Mouse (Mus musculus) forebrain, embryonic 16.5 days (tissue): Measurements from ENCODE around the gene Kif1bp. TPM values are rescaled to one million over a fixed set of nuclear protein-coding genes. Genes with fewer than 3 reads are reported as not detected.

Source experiments
- ATAC-seq: fragments of 200-750 bp; cut with Nextera tagmentation; 2 replicates; pipeline ENCODE4 v1.8.0; 2017; ENCODE audit warnings: mild to moderate bottlenecking, moderate library complexity
- H3K27ac ChIP-seq: fragments of 300-500 bp; sonication (generic); 2 replicates; pipeline ENCODE4 v1.5.1; 2014; ENCODE audit warnings: low read length, control low read depth
- H3K27me3 ChIP-seq: fragments of 300-500 bp; sonication (generic); replicated peaks from 2 replicates; pipeline ENCODE4 v1.6.1; 2014; ENCODE audit warnings: low read length; ENCODE audit not compliant: control insufficient read depth, insufficient read depth
- H3K36me3 ChIP-seq: fragments of 300-500 bp; sonication (generic); 2 replicates; pipeline ENCODE4 v1.6.1; 2014; ENCODE audit not compliant: control insufficient read depth, insufficient read depth
- H3K4me1 ChIP-seq: fragments of 300-500 bp; sonication (generic); replicated peaks from 2 replicates; pipeline ENCODE4 v1.6.1; 2014; ENCODE audit warnings: low read length; ENCODE audit not compliant: control insufficient read depth, insufficient read depth
- H3K4me2 ChIP-seq: fragments of 300-500 bp; sonication (generic); 2 replicates; pipeline ENCODE4 v1.6.1; 2014; ENCODE audit warnings: mild to moderate bottlenecking, low read length, control low read depth
- H3K4me3 ChIP-seq: fragments of 300-500 bp; sonication (generic); replicated peaks from 2 replicates; pipeline ENCODE4 v1.5.1; 2014; ENCODE audit warnings: mild to moderate bottlenecking, low read length, control low read depth
- H3K9ac ChIP-seq: fragments of 300-500 bp; sonication (generic); replicated peaks from 2 replicates; pipeline ENCODE4 v1.6.1; 2014; ENCODE audit warnings: low read depth, low read length, control low read depth
- H3K9me3 ChIP-seq: fragments of 300-500 bp; sonication (generic); 2 replicates; pipeline ENCODE4 v1.6.1; 2016; ENCODE audit warnings: low read length; ENCODE audit not compliant: control insufficient read depth
- WGBS: fragments of 180-500 bp; shearing (Covaris S2); extraction: QIAGEN DNeasy Blood & Tissue Kit; methylation state at CpG from one replicate; pipeline ENCODE4 v1.1.7; 2014; 5-methylcytosine and 5-hydroxymethylcytosine counted together
- polyA plus RNA-seq: library from polyadenylated mRNA; unstranded; fragments of >200 nt; fragmentation: Nextera tagmentation; extraction: Ambion mirVana; gene quantifications from 2 replicates; pipeline ENCODE4 v1.2.1, GENCODE M21; 2015

The Kif1bp gene
- polyA plus RNA-seq, 1 experiment from 2014 or later = 71.4 TPM

DNA sequence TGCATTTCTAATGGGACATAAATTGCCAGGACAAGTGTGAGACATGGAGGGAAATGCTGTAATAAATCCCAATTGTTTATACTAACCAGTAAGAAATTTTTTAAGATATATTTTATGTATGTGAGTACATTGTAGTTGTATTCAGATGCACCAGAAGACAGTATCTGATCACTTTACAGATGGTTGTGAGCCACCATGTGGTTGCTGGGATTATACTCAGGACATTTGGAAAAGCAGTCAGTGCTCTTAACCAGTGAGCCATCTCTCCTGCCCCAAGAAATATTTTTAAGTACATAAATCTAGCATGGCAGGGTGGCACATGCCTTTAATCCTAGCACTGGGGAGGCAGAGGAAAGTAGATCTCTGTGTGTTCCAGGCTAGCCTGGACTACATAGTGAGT lies 32.5 kb downstream of the Kif1bp start:
- no peak for ATAC-seq
- H3K4me3 ChIP-seq = no peak overlapping the region
- H3K9me3 ChIP-seq = no peaks in the 10 kb centered on the region
- H3K27me3 ChIP-seq = no peaks in the 10 kb centered on the region
- H3K9ac ChIP-seq = no peak overlapping the region
- no peaks in the 10 kb centered on the region for H3K36me3 ChIP-seq
- no peaks in the 10 kb centered on the region for H3K4me1 ChIP-seq
- no peak overlapping the region for H3K27ac ChIP-seq
- H3K4me2 ChIP-seq = no peak overlapping the region

DNA sequence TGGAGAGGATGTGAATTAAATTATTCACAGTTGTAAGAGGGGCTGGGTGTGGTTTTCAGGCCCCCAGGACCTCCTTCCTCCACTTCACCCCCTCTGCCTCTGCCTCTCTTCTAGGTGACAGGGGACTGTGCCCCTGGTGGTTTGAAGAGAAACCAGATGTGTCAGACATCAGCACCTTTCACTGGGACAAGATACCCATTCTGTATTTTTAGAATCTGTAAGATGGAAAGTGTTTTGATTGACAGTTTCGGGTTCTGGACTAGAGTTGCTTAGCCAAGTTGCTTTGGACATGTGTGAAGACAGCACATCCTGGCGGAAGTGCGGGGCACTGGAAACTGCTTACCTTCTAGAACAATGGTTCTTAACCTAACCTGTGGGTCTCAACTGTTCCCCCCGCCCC lies 33.9 kb downstream of the Kif1bp start:
- H3K4me1 ChIP-seq = no peaks in the 10 kb centered on the region
- H3K4me3 ChIP-seq = no peak overlapping the region
- H3K9ac ChIP-seq = no peak overlapping the region
- no peak for ATAC-seq
- no peaks in the 10 kb centered on the region for H3K9me3 ChIP-seq
- no peak overlapping the region for H3K4me2 ChIP-seq
- 92% methylated on average over 4 of the region's 4 CpGs for WGBS
- no peaks in the 10 kb centered on the region for H3K27me3 ChIP-seq
- H3K27ac ChIP-seq = no peak overlapping the region
- no peaks in the 10 kb centered on the region for H3K36me3 ChIP-seq

DNA sequence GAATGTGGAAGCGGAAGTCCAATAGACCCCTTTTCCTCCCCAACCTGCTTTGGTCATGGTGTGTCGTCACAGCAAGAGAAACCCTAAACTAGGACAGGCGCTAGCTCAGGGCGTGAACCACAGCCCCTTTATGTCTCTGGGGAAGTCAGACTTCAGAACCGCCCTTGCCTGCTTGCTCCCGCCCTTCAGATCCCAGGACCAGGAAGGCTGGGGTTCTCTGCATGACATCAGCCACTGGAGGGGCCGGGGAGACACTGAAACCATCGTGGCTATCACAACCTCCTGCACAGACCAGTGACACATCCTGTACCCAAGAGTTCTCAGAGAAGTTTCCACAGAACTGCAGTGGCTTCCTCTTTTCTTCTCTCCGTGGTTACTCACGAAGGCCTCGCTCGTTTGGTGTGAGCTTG lies 34.9 kb downstream of the Kif1bp start:
- ATAC-seq = no peak
- WGBS = 89% methylated on average over 12 of the region's 12 CpGs
- no peak overlapping the region for H3K4me2 ChIP-seq
- H3K4me1 ChIP-seq = no peaks in the 10 kb centered on the region
- no peak overlapping the region for H3K9ac ChIP-seq
- no peaks in the 10 kb centered on the region for H3K36me3 ChIP-seq
- H3K9me3 ChIP-seq = no peaks in the 10 kb centered on the region
- no peaks in the 10 kb centered on the region for H3K27me3 ChIP-seq
- no peak overlapping the region for H3K27ac ChIP-seq
- H3K4me3 ChIP-seq = no peak overlapping the region

DNA sequence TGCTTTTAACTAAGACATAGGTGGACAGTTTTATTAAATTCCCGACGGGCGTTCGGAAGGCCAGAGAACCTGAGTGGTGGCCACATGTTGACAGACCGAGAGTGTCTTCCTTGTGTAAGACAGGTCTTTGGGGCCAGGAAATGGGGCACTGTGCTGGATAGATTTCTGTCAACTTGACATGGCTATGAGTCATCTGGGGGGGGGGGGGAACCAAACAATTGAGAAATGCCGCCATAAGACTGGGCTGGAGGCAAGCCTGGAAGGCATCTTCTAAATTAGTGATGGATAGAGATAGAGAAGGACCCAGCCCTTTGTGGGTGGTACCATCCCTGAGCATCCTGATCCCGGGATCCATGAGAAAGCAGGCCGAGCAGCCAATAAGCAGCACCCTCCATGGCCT lies 35.3 kb downstream of the Kif1bp start:
- Histone ChIP-seq H3K36me3 (no peaks in the 10 kb centered on the region), H3K9me3 (no peaks in the 10 kb centered on the region), H3K27me3 (no peaks in the 10 kb centered on the region), H3K9ac (no peak overlapping the region), H3K27ac (no peak overlapping the region), H3K4me2 (no peak overlapping the region), H3K4me1 (no peaks in the 10 kb centered on the region), H3K4me3 (no peak overlapping the region)
- 91% methylated on average over 8 of the region's 8 CpGs for WGBS
- ATAC-seq = no peak

DNA sequence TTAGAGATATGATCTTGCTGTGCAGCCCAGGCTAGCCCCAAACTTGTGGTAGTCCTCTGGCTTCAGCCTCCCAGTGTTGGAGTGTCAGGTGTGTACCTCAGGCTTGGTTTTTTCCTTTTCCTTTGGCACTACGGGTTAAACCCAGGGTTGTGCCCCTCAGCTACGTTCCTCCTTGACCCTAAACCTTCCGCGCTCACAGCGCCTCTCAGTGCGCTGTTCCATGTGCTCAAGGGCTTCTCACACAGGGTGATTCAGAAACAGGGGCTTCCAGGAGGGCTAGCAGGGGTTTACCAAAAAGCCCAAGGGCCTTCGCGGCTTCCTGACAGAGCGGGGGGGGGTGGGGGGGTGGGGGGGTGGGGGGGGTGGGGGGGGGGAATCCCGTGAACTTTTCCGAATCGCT lies 35.8 kb downstream of the Kif1bp start:
- Histone ChIP-seq H3K9me3 (no peaks in the 10 kb centered on the region), H3K4me3 (no peak overlapping the region), H3K36me3 (no peaks in the 10 kb centered on the region), H3K27ac (no peak overlapping the region), H3K4me1 (no peaks in the 10 kb centered on the region), H3K4me2 (no peak overlapping the region), H3K9ac (no peak overlapping the region), H3K27me3 (no peaks in the 10 kb centered on the region)
- ATAC-seq = no peak
- WGBS = 94% methylated on average over 8 of the region's 12 CpGs

DNA sequence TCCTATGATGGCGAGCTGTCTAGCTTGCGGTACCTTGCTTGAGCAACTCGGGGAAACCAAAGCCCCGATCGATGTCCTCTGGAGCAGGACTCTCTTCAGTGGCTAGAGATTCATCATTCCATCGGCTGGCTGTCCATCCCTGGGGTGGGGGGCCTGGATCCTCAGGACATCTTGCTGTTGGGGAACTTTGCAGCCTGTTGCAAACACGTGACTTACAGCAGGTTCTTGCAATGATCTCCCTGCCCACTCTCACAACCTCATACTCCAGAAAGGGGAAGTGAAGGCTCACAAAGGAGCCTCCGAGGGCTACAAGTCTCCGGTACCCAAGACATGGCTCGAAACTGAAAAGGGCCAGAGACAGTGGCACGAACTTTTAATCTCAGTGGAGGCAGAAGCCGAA lies 36.8 kb downstream of the Kif1bp start:
- WGBS = 97% methylated on average over 12 of the region's 12 CpGs
- no peak overlapping the region for H3K27ac ChIP-seq
- H3K36me3 ChIP-seq = no peaks in the 10 kb centered on the region

DNA sequence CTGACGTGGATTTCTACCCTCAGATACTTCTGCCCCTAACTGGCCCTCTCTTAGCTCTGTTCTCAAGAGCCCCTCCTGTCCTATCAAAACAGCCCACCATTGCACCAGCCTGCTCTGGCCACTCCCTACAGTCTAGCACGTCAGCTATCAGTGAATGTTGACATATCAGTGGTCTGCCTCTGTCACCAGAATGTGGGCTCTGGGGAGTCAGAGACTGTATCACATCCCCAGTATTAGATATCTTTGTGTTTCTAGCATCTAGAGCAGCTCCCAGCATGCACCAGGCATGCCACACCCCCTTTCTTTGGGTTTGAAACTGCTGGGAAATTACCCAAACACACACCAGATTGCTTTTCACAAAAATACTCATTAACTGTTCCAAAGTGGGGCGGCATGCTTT lies 37.5 kb downstream of the Kif1bp start:
- no peak overlapping the region for H3K4me3 ChIP-seq
- WGBS = 75% methylated on average over 3 of the region's 3 CpGs

More for the DNA sequence above, 36.8 kb downstream of the Kif1bp start:
- Histone ChIP-seq H3K4me2 (no peak overlapping the region), H3K4me1 (no peaks in the 10 kb centered on the region), H3K9me3 (no peaks in the 10 kb centered on the region), H3K4me3 (no peak overlapping the region), H3K9ac (no peak overlapping the region), H3K27me3 (no peaks in the 10 kb centered on the region)
- no peak for ATAC-seq

DNA sequence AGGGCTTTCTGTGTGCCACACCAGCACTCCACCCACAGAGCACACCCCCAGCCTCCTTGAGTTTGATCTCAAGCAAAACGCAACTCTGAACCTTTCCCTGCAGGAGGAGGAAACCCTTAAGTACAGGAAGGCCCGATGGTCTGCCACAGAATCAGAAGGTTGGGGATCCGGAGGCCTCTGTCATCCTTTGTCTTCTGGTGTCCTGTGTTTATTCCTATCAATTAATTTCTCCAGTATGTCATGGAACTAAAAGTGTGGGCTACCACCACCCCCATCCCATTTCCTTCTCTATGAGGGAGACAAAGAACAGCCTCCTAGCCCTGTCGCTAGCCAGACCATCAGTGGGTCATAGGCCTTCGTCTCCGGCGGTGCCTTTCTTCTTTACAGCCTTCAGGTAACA lies 43.7 kb downstream of the Kif1bp start:
- Histone ChIP-seq H3K4me3 (no peak overlapping the region), H3K27me3 (no peaks in the 10 kb centered on the region), H3K4me2 (no peak overlapping the region), H3K9ac (no peak overlapping the region), H3K9me3 (no peaks in the 10 kb centered on the region), H3K36me3 (no peaks in the 10 kb centered on the region), H3K4me1 (no peaks in the 10 kb centered on the region), H3K27ac (no peak overlapping the region)
- 86% methylated on average over 7 of the region's 7 CpGs for WGBS
- no peak for ATAC-seq

More for the DNA sequence above, 37.5 kb downstream of the Kif1bp start:
- Histone ChIP-seq H3K27me3 (no peaks in the 10 kb centered on the region), H3K4me1 (no peaks in the 10 kb centered on the region), H3K9ac (no peak overlapping the region), H3K4me2 (no peak overlapping the region), H3K36me3 (no peaks in the 10 kb centered on the region), H3K9me3 (no peaks in the 10 kb centered on the region), H3K27ac (no peak overlapping the region)
- ATAC-seq = no peak

DNA sequence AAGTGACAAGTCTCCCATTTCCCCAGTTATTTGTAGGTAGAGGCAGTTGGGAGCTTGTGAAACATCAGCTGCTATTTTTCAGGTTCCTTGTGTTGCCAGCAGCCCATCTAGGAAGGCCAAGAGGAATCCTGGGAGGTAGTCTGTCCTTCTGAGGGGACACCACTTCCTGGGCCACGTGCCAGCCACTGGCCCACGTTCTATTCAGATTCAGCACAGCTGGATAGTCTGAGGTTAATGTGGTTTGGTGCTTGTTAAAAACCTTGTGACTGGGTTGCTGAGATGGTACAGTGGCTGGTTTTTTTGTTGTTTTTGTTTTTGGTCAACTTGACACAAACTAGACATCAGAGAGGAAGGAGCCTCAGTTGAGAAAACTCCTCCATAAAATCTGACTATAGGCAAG lies 45.4 kb downstream of the Kif1bp start:
- ATAC-seq = no peak
- Histone ChIP-seq H3K4me3 (no peak overlapping the region), H3K4me1 (no peaks in the 10 kb centered on the region), H3K4me2 (no peak overlapping the region), H3K9ac (no peak overlapping the region), H3K27ac (no peak overlapping the region), H3K27me3 (no peaks in the 10 kb centered on the region), H3K9me3 (no peaks in the 10 kb centered on the region), H3K36me3 (no peaks in the 10 kb centered on the region)
- WGBS = 39% methylated on average over 2 of the region's 2 CpGs

DNA sequence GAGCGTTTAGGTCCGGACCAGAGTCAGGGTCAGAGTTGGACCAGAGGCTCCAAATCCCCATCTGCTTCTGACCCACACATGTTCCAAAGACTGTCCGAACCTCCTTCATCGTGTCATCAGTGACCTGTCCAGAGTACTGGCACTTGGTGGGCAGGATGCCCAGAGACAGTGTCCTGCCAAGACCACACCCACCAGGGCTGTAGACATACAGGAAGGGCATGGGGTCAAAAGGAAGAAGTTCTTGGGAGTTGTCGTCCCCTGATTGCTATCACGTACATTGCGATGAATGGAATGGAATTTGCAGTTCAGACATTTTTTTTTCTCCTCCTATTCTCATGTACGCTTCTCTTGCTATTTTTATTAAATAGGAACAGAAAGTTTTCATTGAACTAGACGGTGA lies 48.1 kb downstream of the Kif1bp start:
- no peak overlapping the region for H3K9ac ChIP-seq
- WGBS = 89% methylated on average over 9 of the region's 9 CpGs

More for the DNA sequence above, 48.1 kb downstream of the Kif1bp start:
- Histone ChIP-seq H3K27me3 (no peaks in the 10 kb centered on the region), H3K36me3 (no peaks in the 10 kb centered on the region), H3K27ac (no peak overlapping the region), H3K4me2 (no peak overlapping the region), H3K4me3 (no peak overlapping the region), H3K4me1 (no peaks in the 10 kb centered on the region), H3K9me3 (no peaks in the 10 kb centered on the region)
- no peak for ATAC-seq
